Mouse (Mus musculus) heart, adult 2 months (tissue): ENCODE data around the gene Dstn. TPM values are rescaled to one million over a fixed set of nuclear protein-coding genes. Genes with fewer than 3 reads are reported as not detected.

Experiments used
- DNase-seq, 2 experiments: peaks; one replicate each; pipeline ENCODE4 v3.0.0; 2021
- H3K27ac ChIP-seq: fragments of 200-600 bp; 2 replicates; pipeline ENCODE4 v1.8.1; 2022
- H3K27me3 ChIP-seq: fragments of 200-500 bp; 2 replicates; pipeline ENCODE4 v1.6.1; 2012; ENCODE audit warnings: mild to moderate bottlenecking, low read length, inconsistent platforms, mixed read lengths; ENCODE audit not compliant: control insufficient read depth, insufficient read depth
- H3K36me3 ChIP-seq: fragments of 200-500 bp; 2 replicates; pipeline ENCODE4 v1.6.1; 2012; ENCODE audit warnings: low read length, inconsistent platforms; ENCODE audit not compliant: control insufficient read depth, insufficient read depth
- H3K4me1 ChIP-seq: fragments of 200-500 bp; 2 replicates; pipeline ENCODE4 v1.6.1; 2011; ENCODE audit warnings: low read length; ENCODE audit not compliant: control insufficient read depth, insufficient read depth
- H3K4me3 ChIP-seq: fragments of 200-600 bp; 2 replicates; pipeline ENCODE4 v1.8.1; 2022
- H3K79me2 ChIP-seq: fragments of 200-500 bp; replicated peaks from 2 replicates; pipeline ENCODE4 v1.6.1; 2012; ENCODE audit warnings: mild to moderate bottlenecking, inconsistent platforms, low read length, moderate library complexity, mixed read lengths; ENCODE audit not compliant: control insufficient read depth, insufficient read depth
- H3K9ac ChIP-seq: fragments of 200-500 bp; 2 replicates; pipeline ENCODE4 v1.6.1; 2012; ENCODE audit warnings: low read depth, mild to moderate bottlenecking, control low read depth, inconsistent platforms, low read length, mixed read lengths
- CTCF ChIP-seq: fragments of 200-600 bp; IDR thresholded peaks from 2 replicates; pipeline ENCODE4 v1.8.1; 2022; ENCODE audit warnings: antibody characterized with exemption, mild to moderate bottlenecking, moderate library complexity
- EP300 ChIP-seq: fragments of 200-500 bp; IDR thresholded peaks from 2 replicates; pipeline ENCODE4 v1.6.1; 2011; ENCODE audit warnings: low read depth, low read length, control low read depth; ENCODE audit not compliant: insufficient read depth
- POLR2A ChIP-seq: fragments of 200-500 bp; IDR thresholded peaks from 2 replicates; pipeline ENCODE4 v1.6.1; 2011; ENCODE audit warnings: mild to moderate bottlenecking, low read depth, low read length, control low read depth; ENCODE audit not compliant: insufficient read depth
- WGBS: fragments of 180-500 bp; shearing (Covaris S2); methylation state at CpG from one replicate; pipeline ENCODE4 v1.1.7; 2018; 5-methylcytosine and 5-hydroxymethylcytosine counted together
- intact Hi-C: fragments of 180-260 bp; cut with DNase I; formaldehyde crosslinking; loops from one replicate; pipeline ENCODE4 v1.15.1; 2025
- polyA plus RNA-seq: library from polyadenylated mRNA; depleted of rRNA; stranded (reverse); fragments of >200 nt; gene quantifications from 2 replicates; pipeline ENCODE4 v1.2.3, GENCODE M21; 2012
- total RNA-seq, 2 experiments: library from RNA; stranded (reverse); gene quantifications; 2 replicates each; pipeline ENCODE4 v1.2.3; 2021

Dstn gene
- total and polyA plus RNA-seq, 3 experiments = 54.8 to 166 (median 163) TPM

DNA sequence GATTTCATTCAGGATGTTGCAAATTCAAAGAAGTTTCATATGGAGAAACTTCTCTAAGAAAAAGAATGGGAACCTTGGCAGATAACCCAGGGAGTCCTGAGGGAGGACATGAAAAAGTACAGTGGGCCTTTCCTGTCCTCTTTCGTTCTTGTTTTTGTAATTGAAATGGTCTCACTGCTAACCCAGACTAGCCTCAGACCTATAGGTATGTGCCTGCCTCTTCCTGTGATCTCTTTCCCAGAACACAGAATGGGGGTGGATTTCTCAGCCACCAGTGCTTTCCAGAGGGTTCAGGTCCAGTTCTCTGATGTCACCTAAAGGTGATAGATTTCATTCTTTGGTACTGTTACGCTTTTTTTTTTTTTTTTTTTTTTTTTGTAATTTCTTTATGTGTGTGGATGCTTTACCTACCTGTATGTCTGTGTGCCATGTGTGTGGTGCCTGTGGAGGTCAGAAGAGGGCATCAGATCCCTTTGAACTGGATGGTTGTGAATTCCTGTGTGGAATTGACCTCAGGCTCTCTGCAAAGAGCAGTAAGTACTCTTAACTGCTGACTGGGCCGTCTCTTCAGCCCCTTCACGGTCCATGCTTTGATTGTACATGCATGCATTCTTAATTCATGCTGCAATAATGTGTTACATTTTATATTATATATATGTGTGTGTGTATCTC lies 3.8 kb downstream of the Dstn start:
- no peak for DNase-seq
- Histone ChIP-seq H3K79me2 (peaks cover 7% of the 10 kb centered on the region), H3K4me1 (peaks cover 16% of the 10 kb centered on the region), H3K9ac (no peak overlapping the region), H3K27me3 (no peaks in the 10 kb centered on the region), H3K27ac (no peak overlapping the region), H3K4me3 (no peak overlapping the region), H3K36me3 (peaks cover 17% of the 10 kb centered on the region)
- TF ChIP-seq EP300 (no peak), CTCF (peak; percentile 43)
- intact Hi-C loops = loop anchor here (5.0 kb wide), 2 partner anchors 88 to 298 kb away; no protein-coding TSS in a partner anchor
- WGBS = 32% methylated on average over 4 of the region's 4 CpGs

DNA sequence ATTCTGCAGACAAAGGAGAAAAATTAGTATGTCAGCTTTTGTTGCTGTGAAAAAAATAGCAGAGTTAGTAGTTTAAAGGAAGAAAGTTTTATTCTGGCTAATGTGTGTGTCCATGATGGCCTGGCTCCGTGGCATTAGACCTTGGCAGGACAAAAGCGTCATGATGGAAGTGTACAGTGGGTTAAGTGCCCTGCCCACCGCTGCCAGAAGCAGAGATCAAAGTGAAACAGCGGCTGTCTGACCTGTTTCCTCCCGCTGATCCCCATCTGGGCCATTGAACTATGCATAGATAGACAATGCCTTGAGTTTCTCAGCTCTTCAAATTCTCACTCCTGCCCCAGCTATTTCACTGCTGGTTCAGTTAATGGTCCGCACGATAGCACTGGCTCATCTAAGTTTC lies 9.0 kb downstream of the Dstn start:
- H3K4me3 ChIP-seq = no peak overlapping the region
- H3K27me3 ChIP-seq = no peaks in the 10 kb centered on the region
- DNase-seq = peak in 1 of 2 experiments; percentile 33
- peak overlapping the region; percentile 47; the same call in 1 of the 2 replicates for H3K9ac ChIP-seq
- WGBS = 30% methylated on average over 7 of the region's 7 CpGs
- H3K79me2 ChIP-seq = peaks cover 12% of the 10 kb centered on the region
- H3K4me1 ChIP-seq = peaks cover 13% of the 10 kb centered on the region
- TF ChIP-seq EP300 (no peak), CTCF (no peak), POLR2A (no peak)
- intact Hi-C loops = no loop called here
- peaks cover 19% of the 10 kb centered on the region for H3K36me3 ChIP-seq
- peak overlapping the region; percentile 47 for H3K27ac ChIP-seq

DNA sequence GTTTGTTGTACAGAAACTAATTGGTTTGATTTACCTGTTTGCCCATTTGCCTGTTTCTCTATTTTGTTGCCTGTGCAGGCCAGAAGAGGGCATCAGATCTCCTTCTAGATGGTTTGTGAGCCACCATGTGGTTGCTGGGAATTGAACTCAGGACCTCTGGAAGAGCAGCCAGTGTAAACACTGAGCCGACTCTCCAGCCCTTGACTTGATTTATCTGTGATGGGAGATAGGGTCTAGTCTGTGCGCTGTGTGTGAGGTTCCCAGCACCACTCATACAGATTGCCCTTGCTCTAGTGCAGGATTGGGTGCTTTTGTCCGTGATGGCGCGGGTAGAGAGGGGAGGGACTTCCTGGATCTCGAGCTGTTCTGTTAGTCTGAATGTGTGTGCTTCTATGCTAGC lies 10.7 kb downstream of the Dstn start:
- intact Hi-C loops = no loop called here
- no peak overlapping the region for H3K27ac ChIP-seq
- 82% methylated on average over 6 of the region's 6 CpGs for WGBS
- peaks cover 12% of the 10 kb centered on the region for H3K4me1 ChIP-seq
- H3K27me3 ChIP-seq = no peaks in the 10 kb centered on the region
- no peak for DNase-seq
- H3K4me3 ChIP-seq = no peak overlapping the region
- peaks cover 10% of the 10 kb centered on the region for H3K79me2 ChIP-seq
- H3K36me3 ChIP-seq = peaks cover 16% of the 10 kb centered on the region
- TF ChIP-seq POLR2A = no peak
- TF ChIP-seq CTCF = no peak
- no peak for TF ChIP-seq EP300
- no peak overlapping the region for H3K9ac ChIP-seq

DNA sequence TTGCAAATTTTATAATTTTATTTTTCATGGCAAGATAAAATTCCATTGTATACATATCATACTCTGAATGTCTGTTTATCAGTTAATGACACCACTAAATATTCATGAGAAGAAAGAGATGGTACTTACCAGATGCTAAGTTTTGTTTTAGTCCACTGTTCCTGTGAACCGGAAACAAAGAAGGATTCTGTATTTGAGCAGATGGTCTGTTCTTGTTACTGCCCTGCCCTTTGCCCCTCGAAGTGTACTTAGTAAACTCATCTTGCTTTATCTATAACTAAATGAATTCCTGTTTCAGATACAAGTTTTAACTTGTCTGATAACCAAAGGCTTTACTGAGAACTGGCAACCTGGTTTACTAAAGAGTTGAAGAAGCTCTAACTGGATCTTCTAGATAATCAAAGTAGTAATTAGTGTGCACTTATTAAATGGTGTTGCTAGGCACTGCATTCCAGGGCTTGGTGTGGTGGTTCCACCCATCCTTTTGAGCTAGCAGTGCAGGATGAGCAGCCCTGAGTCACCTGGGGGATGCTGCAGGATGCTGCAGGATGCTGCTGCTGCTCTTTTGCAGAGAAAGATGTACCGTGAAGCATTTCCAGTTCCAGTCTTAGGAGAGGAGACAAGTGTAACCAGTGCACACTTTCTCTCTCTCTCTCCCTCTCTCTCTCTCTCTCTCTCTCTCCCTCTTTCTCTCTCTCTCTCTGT lies 14.6 kb downstream of the Dstn start:
- TF ChIP-seq CTCF (no peak), EP300 (no peak), POLR2A (no peak)
- WGBS = 38% methylated on average over 3 of the region's 3 CpGs
- no peak for DNase-seq
- intact Hi-C loops = no loop called here
- Histone ChIP-seq H3K4me3 (no peak overlapping the region), H3K36me3 (peaks cover 5% of the 10 kb centered on the region), H3K27me3 (no peaks in the 10 kb centered on the region), H3K27ac (no peak overlapping the region), H3K9ac (no peak overlapping the region), H3K79me2 (peaks cover 14% of the 10 kb centered on the region), H3K4me1 (peaks cover 9% of the 10 kb centered on the region)

DNA sequence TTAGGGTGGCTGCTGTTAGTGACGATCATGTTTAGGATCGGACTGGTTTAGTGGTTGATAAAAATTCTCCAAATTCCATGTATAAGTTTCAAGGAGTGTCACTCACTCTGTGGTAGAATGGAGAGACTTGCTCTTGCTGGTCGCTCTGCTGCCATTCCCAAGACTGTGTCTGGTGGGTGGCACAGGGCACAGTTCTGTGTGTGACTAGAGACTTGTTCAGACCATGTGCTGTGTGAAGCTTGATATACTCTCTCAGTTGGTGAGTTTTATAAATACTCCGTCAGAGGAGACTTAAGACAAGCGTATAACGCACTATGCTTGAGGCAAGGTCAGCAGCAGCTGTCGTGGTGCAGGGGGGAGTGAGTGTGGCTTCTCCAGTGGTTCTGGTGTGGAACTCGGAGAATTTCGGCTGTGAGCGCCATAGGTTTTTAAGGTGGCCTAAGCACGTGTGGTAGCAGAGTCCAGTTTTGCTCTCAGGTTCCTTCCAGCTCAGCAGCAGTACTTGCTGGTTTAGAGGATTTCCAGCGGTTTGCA lies 17.3 kb downstream of the Dstn start:
- Histone ChIP-seq H3K9ac (no peak overlapping the region), H3K4me1 (peaks cover 8% of the 10 kb centered on the region), H3K79me2 (peaks cover 12% of the 10 kb centered on the region), H3K4me3 (no peak overlapping the region), H3K27ac (no peak overlapping the region), H3K36me3 (peaks cover 3% of the 10 kb centered on the region), H3K27me3 (no peaks in the 10 kb centered on the region)
- intact Hi-C loops = no loop called here
- DNase-seq = no peak
- WGBS = 76% methylated on average over 12 of the region's 12 CpGs
- TF ChIP-seq CTCF (no peak), EP300 (no peak), POLR2A (no peak)

GRCm38 (mm10) chr2:143933516-143933915 lies 18.4 kb downstream of the Dstn start:
- Histone ChIP-seq H3K9ac (no peak overlapping the region), H3K79me2 (peaks cover 9% of the 10 kb centered on the region), H3K4me3 (no peak overlapping the region), H3K27me3 (no peaks in the 10 kb centered on the region), H3K27ac (no peak overlapping the region), H3K36me3 (peaks cover 3% of the 10 kb centered on the region), H3K4me1 (peaks cover 9% of the 10 kb centered on the region)
- no peak for DNase-seq
- intact Hi-C loops = no loop called here
- 91% methylated on average over 5 of the region's 5 CpGs for WGBS
- TF ChIP-seq EP300 (no peak), CTCF (no peak), POLR2A (no peak)
